Mouse (Mus musculus): Measurements from ENCODE around the gene Hdgf. TPM values are rescaled to one million over a fixed set of nuclear protein-coding genes. Genes with fewer than 3 reads are reported as not detected.

Gene Hdgf
- polyA plus RNA-seq, 1 experiment: not detected

DNA sequence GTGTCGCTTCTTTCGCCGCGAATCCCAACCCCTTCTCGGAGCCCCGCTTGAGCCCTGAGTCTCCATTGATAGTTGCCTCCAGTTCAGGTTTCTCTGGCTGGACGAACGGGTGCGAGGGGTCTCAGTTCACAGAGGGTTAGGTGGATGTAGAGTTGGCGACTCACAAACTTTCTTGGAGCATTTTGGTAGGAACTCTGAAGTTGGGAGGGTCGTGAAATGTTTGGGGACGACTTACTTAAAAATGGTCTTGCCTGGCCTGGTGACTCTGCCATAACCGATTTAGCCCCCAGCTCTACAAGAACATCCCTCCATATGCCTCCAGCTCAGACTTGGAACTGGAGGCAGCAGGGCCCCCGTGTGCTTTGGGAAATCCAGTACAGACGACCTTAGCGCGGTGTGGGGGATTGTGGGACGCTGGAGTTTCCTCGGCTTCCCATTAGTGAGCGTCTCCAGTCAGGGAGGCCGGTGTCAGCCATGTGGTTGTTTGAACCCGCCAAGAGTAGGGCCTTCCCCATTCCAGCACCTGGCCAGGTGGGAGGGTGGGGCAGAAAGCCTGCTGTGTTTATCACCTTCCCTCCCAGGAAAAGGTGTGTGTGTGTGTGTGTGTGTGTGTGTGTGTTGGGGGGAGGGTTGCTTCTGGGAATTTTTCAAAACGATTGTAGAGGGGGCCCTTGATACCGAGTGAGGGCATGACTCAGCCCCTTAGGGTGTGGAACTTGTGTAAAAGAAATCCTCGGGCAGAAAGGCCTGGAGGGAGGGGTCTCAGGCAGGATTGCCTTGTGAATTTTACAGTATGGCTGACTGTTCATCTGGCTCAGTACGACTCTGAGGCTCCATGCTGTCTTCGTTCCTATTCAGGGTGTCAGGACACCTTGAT is 1.1 kb downstream of the Hdgf start:
- Histone ChIP-seq H3K4me1 (ENCODE audit: control insufficient read depth, insufficient read depth, low read length) (peaks cover 23% of the 10 kb centered on the region), H3K27ac (ENCODE audit: insufficient read depth, low read depth, low read length) (peak overlapping the region; percentile 89), H3K4me3 (ENCODE audit: insufficient read depth, low read depth, low read length) (peak overlapping the region; percentile 99)
- WGBS: under 1% methylated on average over 27 of the region's 27 CpGs
- no peak for TF ChIP-seq POLR2A (IDR thresholded peaks at IDR 0.05; ENCODE audit: insufficient read depth, low read depth, low read length)
- no peak for TF ChIP-seq CTCF (IDR thresholded peaks at IDR 0.05; ENCODE audit: insufficient read depth, low read depth, low read length)

DNA sequence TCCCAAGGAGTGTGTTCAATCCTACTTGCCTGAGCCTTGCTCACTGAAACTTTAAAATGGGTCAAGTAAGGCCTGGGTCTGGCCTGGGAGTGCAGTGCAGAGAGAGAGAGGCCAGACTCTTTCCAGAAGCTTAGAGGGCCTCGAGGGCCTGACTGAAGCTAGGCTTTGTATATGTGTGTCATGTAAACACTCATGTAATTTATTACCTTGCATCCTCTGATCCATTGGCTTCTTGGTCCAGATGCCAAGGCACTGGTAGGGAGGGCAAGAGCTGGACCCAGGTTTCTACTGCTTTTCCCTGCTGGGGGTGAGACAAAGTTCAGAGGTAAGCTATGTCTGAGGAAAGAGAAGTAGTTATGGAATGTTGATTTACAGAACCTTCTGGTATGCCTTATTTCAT is 1.8 kb downstream of the Hdgf start:
- TF ChIP-seq POLR2A (IDR thresholded peaks at IDR 0.05; ENCODE audit: insufficient read depth, low read depth, low read length) (no peak), CTCF (IDR thresholded peaks at IDR 0.05; ENCODE audit: insufficient read depth, low read depth, low read length) (no peak)
- WGBS: 5% methylated on average over 1 of the region's 1 CpGs
- peaks cover 23% of the 10 kb centered on the region for H3K4me1 ChIP-seq (ENCODE audit: control insufficient read depth, insufficient read depth, low read length)
- peak overlapping the region; percentile 99 for H3K4me3 ChIP-seq (ENCODE audit: insufficient read depth, low read depth, low read length)
- H3K27ac ChIP-seq (ENCODE audit: insufficient read depth, low read depth, low read length): no peak overlapping the region

DNA sequence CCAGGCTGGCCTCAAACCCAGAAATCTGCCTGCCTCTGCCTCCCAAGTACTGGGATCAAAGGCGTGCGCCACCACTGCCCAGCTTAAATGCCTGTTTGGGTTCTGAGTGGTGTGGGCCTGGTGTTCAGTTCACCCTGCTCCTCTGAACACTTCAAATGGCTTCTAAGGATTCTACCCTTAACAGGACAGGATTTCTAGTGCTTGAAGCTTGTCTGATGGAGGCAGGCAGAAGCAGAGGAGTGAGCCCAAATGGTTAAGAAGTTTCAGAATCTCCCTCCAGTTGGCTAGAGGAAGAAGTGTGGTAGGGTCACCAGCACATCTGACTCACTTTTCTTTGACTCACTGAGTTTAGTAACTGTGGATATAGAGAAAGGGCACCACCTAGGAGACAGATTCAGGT is 3.3 kb downstream of the Hdgf start:
- H3K27ac ChIP-seq (ENCODE audit: insufficient read depth, low read depth, low read length): no peak overlapping the region
- WGBS: 95% methylated on average over 2 of the region's 2 CpGs

DNA sequence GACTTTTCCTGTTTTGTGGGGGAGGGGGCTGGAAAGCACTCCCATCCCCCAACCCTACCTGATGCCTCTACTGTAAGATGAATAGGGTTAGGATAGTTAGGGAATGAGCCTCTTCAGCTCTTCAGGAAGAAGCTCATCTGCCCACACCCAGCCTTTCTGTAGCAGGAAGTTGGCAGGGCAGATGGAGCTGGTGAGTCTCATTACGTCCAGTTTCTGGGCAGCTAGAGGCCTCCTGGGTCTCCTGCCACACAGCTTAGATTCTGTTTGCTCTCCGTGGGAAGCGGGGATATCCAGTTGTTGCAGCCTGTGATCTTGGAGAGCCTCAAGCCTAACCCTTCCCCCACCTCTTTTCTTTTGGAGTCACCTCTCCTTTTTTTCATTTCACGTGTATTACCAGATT is 3.8 kb downstream of the Hdgf start:
- peaks cover 23% of the 10 kb centered on the region for H3K4me1 ChIP-seq (ENCODE audit: control insufficient read depth, insufficient read depth, low read length)
- no peak overlapping the region for H3K4me3 ChIP-seq (ENCODE audit: insufficient read depth, low read depth, low read length)
- TF ChIP-seq POLR2A (IDR thresholded peaks at IDR 0.05; ENCODE audit: insufficient read depth, low read depth, low read length) (no peak), CTCF (IDR thresholded peaks at IDR 0.05; ENCODE audit: insufficient read depth, low read depth, low read length) (no peak)
- WGBS: 17% methylated on average over 4 of the region's 4 CpGs
- no peak overlapping the region for H3K27ac ChIP-seq (ENCODE audit: insufficient read depth, low read depth, low read length)

More for the DNA sequence above, 3.3 kb downstream of the Hdgf start:
- no peak for TF ChIP-seq POLR2A (IDR thresholded peaks at IDR 0.05; ENCODE audit: insufficient read depth, low read depth, low read length)
- no peak for TF ChIP-seq CTCF (IDR thresholded peaks at IDR 0.05; ENCODE audit: insufficient read depth, low read depth, low read length)
- no peak overlapping the region for H3K4me3 ChIP-seq (ENCODE audit: insufficient read depth, low read depth, low read length)
- H3K4me1 ChIP-seq (ENCODE audit: control insufficient read depth, insufficient read depth, low read length): peaks cover 23% of the 10 kb centered on the region

DNA sequence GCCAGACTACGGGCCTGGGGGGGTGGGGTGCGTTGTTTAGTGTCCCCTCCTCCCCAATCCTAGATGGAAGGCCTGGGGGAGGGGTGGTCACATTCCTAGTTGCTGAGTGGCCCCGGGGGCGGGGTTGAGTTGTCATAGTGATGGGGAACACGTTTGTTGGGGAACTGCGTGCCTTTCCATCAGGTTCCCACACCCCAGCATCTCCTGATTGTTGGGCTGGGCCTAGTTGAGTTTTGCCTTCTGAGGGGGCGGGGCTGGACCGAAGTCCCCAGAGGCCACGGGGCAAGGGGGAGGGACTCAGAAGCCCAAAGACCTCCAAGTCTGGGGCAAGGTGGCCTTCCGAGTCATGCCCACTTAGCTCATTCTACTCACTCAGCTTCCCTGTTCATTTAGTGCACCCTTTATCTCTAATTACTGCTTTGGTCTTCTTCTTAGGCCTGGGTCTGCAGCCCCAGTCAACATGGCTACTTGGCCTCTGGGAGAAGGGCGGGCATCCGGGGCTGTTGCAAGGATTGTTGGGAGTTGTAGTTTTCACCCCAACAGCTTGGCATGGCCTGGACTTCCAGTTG is 4.5 kb downstream of the Hdgf start:
- peak overlapping the region; percentile 52 for H3K4me3 ChIP-seq (ENCODE audit: insufficient read depth, low read depth, low read length)
- 8% methylated on average over 12 of the region's 12 CpGs for WGBS
- no peak for TF ChIP-seq CTCF (IDR thresholded peaks at IDR 0.05; ENCODE audit: insufficient read depth, low read depth, low read length)
- no peak for TF ChIP-seq POLR2A (IDR thresholded peaks at IDR 0.05; ENCODE audit: insufficient read depth, low read depth, low read length)
- peak overlapping the region; percentile 79 for H3K27ac ChIP-seq (ENCODE audit: insufficient read depth, low read depth, low read length)
- H3K4me1 ChIP-seq (ENCODE audit: control insufficient read depth, insufficient read depth, low read length): peaks cover 23% of the 10 kb centered on the region

DNA sequence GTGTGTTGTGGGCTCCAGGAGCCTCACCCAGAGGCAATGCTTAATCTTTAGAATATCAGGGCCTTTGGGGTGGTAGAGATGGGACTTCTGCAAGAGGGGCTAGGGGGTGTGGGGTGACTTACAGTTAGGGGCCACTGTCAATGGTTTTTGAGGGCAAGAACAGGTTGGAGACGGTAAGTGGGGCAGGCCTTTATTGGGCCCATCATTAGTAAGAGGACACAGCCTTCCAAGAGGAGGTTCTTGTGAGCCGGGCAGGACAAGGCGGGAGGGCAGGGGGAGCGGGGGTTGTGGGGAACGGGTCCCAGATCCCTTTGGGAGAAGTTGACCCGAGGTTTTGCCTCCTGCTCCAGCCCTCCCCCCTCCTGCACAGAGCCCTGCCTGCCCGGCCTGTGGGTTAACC is 7.4 kb downstream of the Hdgf start:
- Histone ChIP-seq H3K27ac (ENCODE audit: insufficient read depth, low read depth, low read length) (no peak overlapping the region), H3K4me1 (ENCODE audit: control insufficient read depth, insufficient read depth, low read length) (peaks cover 17% of the 10 kb centered on the region), H3K4me3 (ENCODE audit: insufficient read depth, low read depth, low read length) (no peak overlapping the region)
- TF ChIP-seq POLR2A (IDR thresholded peaks at IDR 0.05; ENCODE audit: insufficient read depth, low read depth, low read length): no peak
- TF ChIP-seq CTCF (IDR thresholded peaks at IDR 0.05; ENCODE audit: insufficient read depth, low read depth, low read length): no peak
- WGBS: 81% methylated on average over 7 of the region's 7 CpGs

DNA sequence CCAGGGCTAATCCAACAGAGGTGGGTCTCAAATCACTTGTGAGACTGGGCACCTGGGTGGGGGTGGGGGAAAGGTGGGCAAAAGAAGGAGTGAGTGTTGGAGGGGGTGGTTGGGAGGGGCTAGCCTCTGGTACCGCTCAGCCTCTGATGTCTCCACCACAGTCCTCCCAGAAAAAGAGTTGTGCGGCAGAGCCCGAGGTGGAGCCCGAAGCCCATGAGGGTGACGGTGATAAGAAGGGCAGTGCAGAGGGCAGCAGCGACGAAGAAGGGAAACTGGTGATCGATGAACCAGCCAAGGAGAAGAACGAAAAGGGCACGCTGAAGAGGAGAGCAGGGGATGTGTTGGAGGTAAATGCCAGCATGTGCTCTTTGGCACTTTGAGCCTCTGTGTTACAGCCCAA is 7.8 kb downstream of the Hdgf start:
- peaks cover 16% of the 10 kb centered on the region for H3K4me1 ChIP-seq (ENCODE audit: control insufficient read depth, insufficient read depth, low read length)
- WGBS: 95% methylated on average over 10 of the region's 10 CpGs
- TF ChIP-seq POLR2A (IDR thresholded peaks at IDR 0.05; ENCODE audit: insufficient read depth, low read depth, low read length): no peak
- no peak for TF ChIP-seq CTCF (IDR thresholded peaks at IDR 0.05; ENCODE audit: insufficient read depth, low read depth, low read length)
- no peak overlapping the region for H3K27ac ChIP-seq (ENCODE audit: insufficient read depth, low read depth, low read length)
- H3K4me3 ChIP-seq (ENCODE audit: insufficient read depth, low read depth, low read length): no peak overlapping the region

DNA sequence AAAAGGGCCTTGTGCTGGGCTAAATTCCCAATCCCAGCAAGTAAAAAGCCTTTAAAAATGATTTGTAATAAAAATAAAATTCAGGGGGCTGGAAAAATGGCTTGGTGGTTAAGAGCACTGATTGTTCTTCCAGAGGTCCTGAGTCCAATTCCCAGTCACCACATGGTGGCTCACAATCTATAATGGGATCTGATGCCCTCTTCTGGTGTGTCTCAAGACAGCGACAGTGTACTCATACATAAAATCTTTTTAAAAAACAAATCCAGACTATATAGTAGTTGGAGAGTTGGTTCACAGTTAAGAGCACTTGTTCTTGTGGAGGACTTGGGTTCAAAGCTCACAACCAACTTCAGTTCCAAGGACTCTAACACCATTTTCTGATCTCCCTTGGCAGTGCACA is 10.9 kb downstream of the Hdgf start:
- no peak overlapping the region for H3K4me3 ChIP-seq (ENCODE audit: insufficient read depth, low read depth, low read length)
- WGBS: 84% methylated on average over 1 of the region's 1 CpGs
- H3K4me1 ChIP-seq (ENCODE audit: control insufficient read depth, insufficient read depth, low read length): no peaks in the 10 kb centered on the region
- no peak for TF ChIP-seq POLR2A (IDR thresholded peaks at IDR 0.05; ENCODE audit: insufficient read depth, low read depth, low read length)
- TF ChIP-seq CTCF (IDR thresholded peaks at IDR 0.05; ENCODE audit: insufficient read depth, low read depth, low read length): no peak
- H3K27ac ChIP-seq (ENCODE audit: insufficient read depth, low read depth, low read length): no peak overlapping the region

DNA sequence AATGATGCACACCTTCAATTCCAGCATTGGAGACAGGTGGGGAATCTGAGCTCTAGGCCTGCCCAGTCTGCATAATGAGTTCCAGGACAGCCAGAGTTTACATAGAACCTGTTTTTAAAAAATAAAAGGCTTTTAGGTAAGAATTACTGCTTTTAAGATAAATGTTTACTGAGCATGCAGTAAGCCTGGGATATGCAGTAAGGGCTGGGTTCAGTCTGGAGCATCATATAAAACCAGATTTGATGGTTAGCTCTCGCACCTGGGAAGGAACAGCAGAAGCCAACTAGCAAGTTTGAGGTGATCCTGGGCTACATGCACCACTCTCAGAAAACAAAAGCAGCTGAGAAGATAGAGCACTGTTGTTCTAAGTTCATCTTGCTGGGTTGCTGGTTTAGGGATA is 12.4 kb downstream of the Hdgf start:
- WGBS: 98% methylated on average over 1 of the region's 1 CpGs
- no peak overlapping the region for H3K27ac ChIP-seq (ENCODE audit: insufficient read depth, low read depth, low read length)
- no peaks in the 10 kb centered on the region for H3K4me1 ChIP-seq (ENCODE audit: control insufficient read depth, insufficient read depth, low read length)
- TF ChIP-seq CTCF (IDR thresholded peaks at IDR 0.05; ENCODE audit: insufficient read depth, low read depth, low read length) (no peak), POLR2A (IDR thresholded peaks at IDR 0.05; ENCODE audit: insufficient read depth, low read depth, low read length) (no peak)
- no peak overlapping the region for H3K4me3 ChIP-seq (ENCODE audit: insufficient read depth, low read depth, low read length)

All from olfactory bulb, adult 2 months (tissue).